Mouse (Mus musculus): ENCODE results near the gene H3f3b. TPM values are rescaled to one million over a fixed set of nuclear protein-coding genes. Genes with fewer than 3 reads are reported as not detected.

Gene H3f3b
- total and polyA plus RNA-seq, 3 experiments: 76.2 to 363 (median 270) TPM

DNA sequence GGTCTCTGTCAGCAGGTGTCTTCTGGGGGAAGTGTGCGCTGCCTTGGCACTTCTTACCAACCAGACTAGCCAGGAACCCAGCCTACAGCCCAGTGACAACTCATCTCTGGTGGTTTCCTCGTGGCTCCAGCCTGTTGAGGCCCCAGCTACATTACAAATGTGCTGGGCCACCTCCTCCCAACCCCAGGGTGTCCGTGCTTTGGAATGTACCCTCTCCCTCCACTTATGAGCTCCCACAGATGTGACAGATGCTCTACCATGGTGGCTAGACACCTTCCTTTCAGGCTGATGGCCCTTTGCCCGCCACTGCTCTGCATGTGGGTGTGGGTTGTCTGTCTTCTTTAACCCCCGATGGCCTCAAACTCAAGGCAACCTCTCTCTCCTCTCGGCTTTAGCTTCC is 26.0 kb downstream of the H3f3b start:
- DNase-seq: no peak

DNA sequence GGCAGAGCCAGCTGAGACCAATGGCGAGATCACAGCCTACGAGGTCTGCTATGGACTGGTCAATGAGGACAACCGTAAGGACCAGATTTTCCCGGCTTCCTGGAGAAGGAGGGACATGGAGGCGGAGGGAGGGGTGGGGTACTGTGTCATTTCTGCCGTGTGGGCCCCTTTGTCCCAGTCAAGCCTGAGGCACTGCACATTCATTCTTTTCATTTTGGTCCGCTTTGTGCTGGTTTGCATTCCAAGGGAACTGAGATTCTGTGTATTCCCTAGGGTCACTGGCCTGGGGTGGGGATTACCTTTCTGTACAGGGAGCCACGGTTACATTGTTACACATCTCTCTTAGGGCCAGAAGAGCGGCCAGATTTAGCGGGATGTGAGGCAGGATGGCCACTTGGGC is 27.2 kb downstream of the H3f3b start:
- no peak for DNase-seq

- DNase-seq: peak; percentile 65
These were observed 28.1 kb downstream of the H3f3b start for GRCm38 (mm10) chr11:115999538-116000143.

DNA sequence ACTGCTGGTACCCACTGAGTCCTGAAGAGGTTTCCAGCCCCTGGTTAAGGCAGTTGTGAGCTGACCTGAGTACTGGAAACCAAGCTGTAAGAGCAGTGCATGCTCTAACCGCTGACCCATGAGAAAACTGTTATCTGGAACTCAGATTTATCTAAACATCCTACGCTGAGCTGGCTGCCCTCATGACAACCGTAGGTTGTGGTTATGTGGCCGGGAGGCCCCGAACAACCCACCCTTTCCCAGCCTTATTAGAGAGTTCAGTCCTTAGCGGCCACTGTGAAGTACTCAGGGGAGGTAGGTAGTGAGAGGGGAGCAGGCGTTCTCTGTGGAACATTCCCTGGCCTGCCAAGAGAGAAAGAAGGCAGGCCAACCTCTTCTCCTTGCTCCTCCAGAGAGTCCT is 28.7 kb downstream of the H3f3b start:
- DNase-seq: no peak

DNA sequence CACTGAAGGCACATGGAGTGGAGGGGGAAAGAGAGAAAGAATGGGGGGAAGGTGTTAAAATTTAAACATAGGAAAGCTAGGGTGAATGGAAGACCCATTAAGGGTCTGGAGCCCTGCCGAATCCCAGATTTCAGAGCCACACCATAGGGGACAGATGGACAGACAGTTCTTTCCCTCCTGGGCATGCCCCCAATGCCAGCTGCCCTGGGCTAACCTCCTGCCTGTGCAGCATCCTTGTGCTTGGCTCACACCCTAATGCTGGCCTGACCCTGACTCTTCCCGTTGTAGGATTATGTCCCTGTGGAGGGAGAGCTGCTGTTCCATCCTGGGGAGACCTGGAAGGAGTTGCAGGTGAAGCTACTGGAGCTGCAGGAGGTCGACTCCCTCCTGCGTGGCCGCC is 30.1 kb downstream of the H3f3b start:
- DNase-seq: no peak

- DNase-seq: no peak
These were observed 30.7 kb downstream of the H3f3b start for GRCm38 (mm10) chr11:115997047-115997446.

GRCm38 (mm10) chr11:115995256-115995655 is 32.5 kb downstream of the H3f3b start:
- DNase-seq: peak; percentile 40

- DNase-seq: no peak
These were observed 35.7 kb downstream of the H3f3b start for GRCm38 (mm10) chr11:115992098-115992497.

DNA sequence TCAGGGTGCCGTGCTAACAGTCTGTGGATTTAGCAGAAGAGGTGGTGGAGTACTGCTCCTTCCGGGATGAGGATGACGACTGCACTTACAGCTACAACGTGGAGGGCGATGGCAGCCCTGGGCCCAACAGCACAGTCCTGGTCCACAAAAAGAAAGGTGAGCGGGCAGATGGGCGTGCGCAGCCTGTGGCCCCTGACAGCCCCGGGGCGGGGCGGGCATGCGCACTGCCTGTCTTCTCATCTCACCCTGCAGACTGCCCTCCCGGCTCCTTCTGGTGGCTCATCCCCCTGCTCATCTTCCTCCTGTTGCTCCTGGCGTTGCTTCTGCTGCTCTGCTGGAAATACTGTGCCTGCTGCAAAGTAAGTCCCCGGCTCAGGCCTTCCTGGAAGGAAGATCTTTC is 38.1 kb downstream of the H3f3b start:
- DNase-seq: no peak

DNA sequence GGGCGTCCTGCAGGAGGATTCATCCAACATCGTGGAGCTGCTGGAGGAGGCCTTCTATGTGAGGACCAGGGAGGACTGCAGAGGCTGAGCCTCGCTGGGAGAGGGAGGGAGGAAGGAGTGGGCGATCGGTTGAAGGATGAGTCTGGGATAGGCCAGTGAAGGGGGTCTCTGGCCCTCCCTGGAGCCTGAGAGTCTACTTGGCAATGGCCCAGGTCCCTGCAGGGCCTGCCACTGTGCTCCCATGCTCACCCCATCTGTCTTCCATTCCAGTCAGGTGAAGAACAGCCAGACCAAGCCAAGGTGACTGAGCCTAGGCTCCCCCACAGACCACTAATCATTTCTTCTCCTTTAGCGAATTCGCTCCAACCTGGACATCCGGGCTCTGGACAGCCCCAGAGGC is 44.5 kb downstream of the H3f3b start:
- DNase-seq: no peak

GRCm38 (mm10) chr11:115982472-115982871 is 45.3 kb downstream of the H3f3b start:
- DNase-seq: no peak

- no peak for DNase-seq
These were observed 52.2 kb downstream of the H3f3b start for GRCm38 (mm10) chr11:115975544-115975943.

- no peak for DNase-seq
These were observed 52.7 kb downstream of the H3f3b start for GRCm38 (mm10) chr11:115975083-115975420.

- peak; percentile 24 for DNase-seq
These were observed 53.3 kb downstream of the H3f3b start, which contains the start of gene Itgb4 for GRCm38 (mm10) chr11:115974309-115975082. Itgb4 (plus strand) TSS chr11:115974709.

Other genes with a start within 250 kb of the H3f3b start
- 10 to 100 TPM; 53.7 to 64.2 TPM for gene Caskin2, start 214.3 kb downstream of the H3f3b start, total RNA-seq (2021)
- gene Caskin2, start 214.3 kb downstream of the H3f3b start, polyA plus RNA-seq (2012; rRNA removed): 110 and 114 TPM in 2 replicates
- gene Tsen54, start 213.2 kb downstream of the H3f3b start, total RNA-seq (2021): 10 to 100 TPM; 15.8 to 20.7 TPM
- gene Tsen54, start 213.2 kb downstream of the H3f3b start, polyA plus RNA-seq (2012; rRNA removed): 43.9 and 61.6 TPM in 2 replicates
- 10 to 100 TPM in 1 of 2 experiments, 1 to 10 TPM in 1; 7.6 to 13.1 TPM for gene Llgl2, start 203.9 kb downstream of the H3f3b start, total RNA-seq (2021)
- 24.4 and 29.5 TPM in 2 replicates for gene Llgl2, start 203.9 kb downstream of the H3f3b start, polyA plus RNA-seq (2012; rRNA removed)
- gene Myo15b, start 169.6 kb downstream of the H3f3b start, total RNA-seq (2021): under 1 TPM in 1 of 2 experiments, not detected in 1; 0.35 TPM
- gene Myo15b, start 169.6 kb downstream of the H3f3b start, polyA plus RNA-seq (2012; rRNA removed): 0.13 and 0.47 TPM in 2 replicates
- gene Smim5, start 128.0 kb downstream of the H3f3b start, total RNA-seq (2021): 1 to 10 TPM in 1 of 2 experiments, under 1 TPM in 1; 0.58 to 1.3 TPM
- gene Smim5, start 128.0 kb downstream of the H3f3b start, polyA plus RNA-seq (2012; rRNA removed): 0.86 and 0.99 TPM in 2 replicates
- not detected for gene Smim6, start 115.9 kb downstream of the H3f3b start, total RNA-seq (2021)
- gene Smim6, start 115.9 kb downstream of the H3f3b start, polyA plus RNA-seq (2012; rRNA removed): not detected in 2 replicates
- 10 to 100 TPM; 31.8 to 44.5 TPM for gene Sap30bp, start 94.7 kb downstream of the H3f3b start, total RNA-seq (2021)
- 31.4 and 33.8 TPM in 2 replicates for gene Sap30bp, start 94.7 kb downstream of the H3f3b start, polyA plus RNA-seq (2012; rRNA removed)
- 10 to 100 TPM; 20.8 to 28.3 TPM for gene Recql5, start 94.5 kb downstream of the H3f3b start, total RNA-seq (2021)
- gene Recql5, start 94.5 kb downstream of the H3f3b start, polyA plus RNA-seq (2012; rRNA removed): 22.4 and 25.4 TPM in 2 replicates
- gene Itgb4, start 53.3 kb downstream of the H3f3b start, total RNA-seq (2021): 1 to 10 TPM; 2.1 to 4.3 TPM
- 3.9 and 4.8 TPM in 2 replicates for gene Itgb4, start 53.3 kb downstream of the H3f3b start, polyA plus RNA-seq (2012; rRNA removed)
- gene Galk1, start 15.2 kb downstream of the H3f3b start, total RNA-seq (2021): 10 to 100 TPM; 30.6 to 45.6 TPM
- 68.6 and 71.3 TPM in 2 replicates for gene Galk1, start 15.2 kb downstream of the H3f3b start, polyA plus RNA-seq (2012; rRNA removed)
- gene Unk, start 2.4 kb upstream of the H3f3b start, total RNA-seq (2021): 10 to 100 TPM; 20.2 to 21.2 TPM
- gene Unk, start 2.4 kb upstream of the H3f3b start, polyA plus RNA-seq (2012; rRNA removed): 46.0 and 58.5 TPM in 2 replicates
- gene Unc13d, start 50.0 kb upstream of the H3f3b start, total RNA-seq (2021): 1 to 10 TPM in 1 of 2 experiments, under 1 TPM in 1; 0.83 to 1.0 TPM
- gene Unc13d, start 50.0 kb upstream of the H3f3b start, polyA plus RNA-seq (2012; rRNA removed): 2.3 and 3.4 TPM in 2 replicates
- 100 to 1,000 TPM; 165 to 185 TPM for gene Wbp2, start 59.0 kb upstream of the H3f3b start, total RNA-seq (2021)
- gene Wbp2, start 59.0 kb upstream of the H3f3b start, polyA plus RNA-seq (2012; rRNA removed): 517 and 528 TPM in 2 replicates
- gene Trim47, start 99.2 kb upstream of the H3f3b start, total RNA-seq (2021): 10 to 100 TPM; 10.3 to 17.9 TPM
- gene Trim47, start 99.2 kb upstream of the H3f3b start, polyA plus RNA-seq (2012; rRNA removed): 49.1 and 68.9 TPM in 2 replicates
- gene Trim65, start 103.2 kb upstream of the H3f3b start, total RNA-seq (2021): 10 to 100 TPM in 1 of 2 experiments, 1 to 10 TPM in 1; 9.5 to 11.8 TPM
- gene Trim65, start 103.2 kb upstream of the H3f3b start, polyA plus RNA-seq (2012; rRNA removed): 15.9 and 16.0 TPM in 2 replicates
- 100 to 1,000 TPM; 102 to 108 TPM for gene Mrpl38, start 110.9 kb upstream of the H3f3b start, total RNA-seq (2021)
- gene Mrpl38, start 110.9 kb upstream of the H3f3b start, polyA plus RNA-seq (2012; rRNA removed): 134 and 167 TPM in 2 replicates
- gene Fbf1, start 140.2 kb upstream of the H3f3b start, total RNA-seq (2021): 10 to 100 TPM; 30.4 to 37.8 TPM
- gene Fbf1, start 140.2 kb upstream of the H3f3b start, polyA plus RNA-seq (2012; rRNA removed): 19.5 and 21.4 TPM in 2 replicates
- gene Ten1, start 170.9 kb upstream of the H3f3b start, total RNA-seq (2021): 10 to 100 TPM; 24.7 to 27.3 TPM
- gene Ten1, start 170.9 kb upstream of the H3f3b start, polyA plus RNA-seq (2012; rRNA removed): 15.0 and 16.2 TPM in 2 replicates
- gene Acox1, start 171.1 kb upstream of the H3f3b start, total RNA-seq (2021): 100 to 1,000 TPM; 225 TPM
- gene Acox1, start 171.1 kb upstream of the H3f3b start, polyA plus RNA-seq (2012; rRNA removed): 64.1 and 67.5 TPM in 2 replicates
- 1 to 10 TPM in 1 of 2 experiments, under 1 TPM in 1; 0.43 to 1.8 TPM for gene Evpl, start 210.1 kb upstream of the H3f3b start, total RNA-seq (2021)
- gene Evpl, start 210.1 kb upstream of the H3f3b start, polyA plus RNA-seq (2012; rRNA removed): 0.49 and 0.57 TPM in 2 replicates
- gene Srp68, start 246.3 kb upstream of the H3f3b start, total RNA-seq (2021): 10 to 100 TPM; 70.0 to 77.0 TPM
- 21.4 and 27.6 TPM in 2 replicates for gene Srp68, start 246.3 kb upstream of the H3f3b start, polyA plus RNA-seq (2012; rRNA removed)